Mouse (Mus musculus): Measurements from ENCODE around the gene Mvp. TPM values are rescaled to one million over a fixed set of nuclear protein-coding genes. Genes with fewer than 3 reads are reported as not detected.

The Mvp gene
- polyA plus RNA-seq, 1 experiment from 2014 or later = 44.6 TPM

DNA sequence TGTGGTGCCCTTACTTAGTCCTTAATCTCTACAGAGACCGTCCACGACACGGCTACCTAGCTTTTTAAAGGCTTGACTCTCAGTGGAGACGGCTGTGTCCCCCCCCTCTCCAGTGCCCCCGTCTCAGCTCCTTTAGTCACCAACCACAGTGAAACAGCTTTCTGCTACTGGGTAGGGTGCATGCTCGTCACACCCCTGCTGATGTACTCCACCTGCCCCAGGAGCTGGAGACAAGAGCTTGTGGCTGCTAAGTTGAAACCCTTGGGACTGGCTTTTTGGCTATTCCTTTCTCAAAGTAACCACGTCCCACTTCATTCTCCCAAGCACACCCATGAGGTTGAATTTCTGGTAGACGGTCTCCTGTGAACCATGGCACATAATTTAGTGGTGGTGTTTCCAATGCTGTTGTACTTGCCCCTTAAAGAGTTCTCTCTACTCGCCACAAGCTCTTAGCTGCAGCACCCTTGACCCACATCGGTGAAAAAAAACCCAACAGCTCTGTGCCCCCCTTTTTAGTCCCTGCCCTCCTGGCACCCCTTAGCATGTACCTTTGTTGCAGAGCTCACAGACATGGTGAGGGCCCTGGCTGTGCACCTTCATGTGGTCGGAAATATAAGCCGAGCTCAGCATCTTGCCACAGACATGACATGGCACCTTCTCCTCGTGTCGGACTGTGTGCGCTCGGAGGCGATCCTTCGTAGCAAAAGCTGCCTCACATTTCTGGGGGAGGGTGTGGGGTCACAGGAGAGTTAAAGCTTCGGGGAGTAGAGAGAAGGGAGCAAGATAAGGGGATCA lies 9.7 kb upstream of the Mvp start:
- DNase-seq (ENCODE audit: low spot score) (no peak), ATAC-seq (no peak)
- peak overlapping the region; percentile 96 for H3K27ac ChIP-seq (ENCODE audit: low read length)
- WGBS = 15% methylated on average over 19 of the region's 19 CpGs
- peak overlapping the region; percentile 92 for H3K4me3 ChIP-seq (ENCODE audit: low read depth, low read length)
- TF ChIP-seq EP300 (IDR thresholded peaks at IDR 0.05) (no peak), CTCF (IDR thresholded peaks at IDR 0.05) (no peak)
- H3K9ac ChIP-seq (replicated peaks; ENCODE audit: low read depth) = no peak overlapping the region
- H3K9me3 ChIP-seq (ENCODE audit: low read length) = no peaks in the 10 kb centered on the region
- no peaks in the 10 kb centered on the region for H3K27me3 ChIP-seq (replicated peaks; ENCODE audit: insufficient read depth, low read length)
- H3K36me3 ChIP-seq (ENCODE audit: insufficient read depth, low read length) = no peaks in the 10 kb centered on the region; the same call in 1 of the 2 replicates
- H3K4me2 ChIP-seq (replicated peaks; ENCODE audit: low read depth, low read length) = peak overlapping the region; percentile 94
- H3K4me1 ChIP-seq (ENCODE audit: insufficient read depth, low read depth, low read length) = peaks cover 22% of the 10 kb centered on the region; the same call in 1 of the 2 replicates

DNA sequence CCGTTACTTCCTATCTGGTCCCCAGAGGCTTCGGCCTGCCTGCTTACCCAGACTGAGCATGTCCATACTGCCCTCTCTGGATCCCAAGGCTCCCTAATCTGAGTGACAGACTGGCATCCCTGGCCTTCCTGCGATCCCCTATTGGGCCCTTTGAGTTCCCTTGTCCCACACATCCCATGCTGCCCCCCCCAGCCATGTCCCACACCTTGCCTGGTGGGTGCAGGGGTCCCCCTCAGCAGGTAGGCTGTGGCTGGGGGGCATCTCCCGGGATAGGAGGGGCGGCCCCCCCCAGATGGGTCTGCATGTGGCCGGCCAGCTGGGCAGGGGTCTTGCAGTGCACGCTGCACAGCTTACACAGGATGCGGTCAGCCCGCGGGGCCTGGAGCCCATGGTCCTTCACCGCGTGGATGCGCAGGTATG lies 8.9 kb upstream of the Mvp start:
- H3K9me3 ChIP-seq (ENCODE audit: low read length) = no peaks in the 10 kb centered on the region
- H3K27me3 ChIP-seq (replicated peaks; ENCODE audit: insufficient read depth, low read length) = no peaks in the 10 kb centered on the region
- no peak for ATAC-seq
- H3K4me1 ChIP-seq (ENCODE audit: insufficient read depth, low read depth, low read length) = peaks cover 22% of the 10 kb centered on the region; the same call in 1 of the 2 replicates
- H3K36me3 ChIP-seq (ENCODE audit: insufficient read depth, low read length) = no peaks in the 10 kb centered on the region; the same call in 1 of the 2 replicates
- H3K4me3 ChIP-seq (ENCODE audit: low read depth, low read length) = no peak overlapping the region
- H3K9ac ChIP-seq (replicated peaks; ENCODE audit: low read depth) = no peak overlapping the region
- DNase-seq (ENCODE audit: low spot score) = no peak
- WGBS = 67% methylated on average over 11 of the region's 13 CpGs
- H3K27ac ChIP-seq (ENCODE audit: low read length) = no peak overlapping the region
- TF ChIP-seq CTCF (IDR thresholded peaks at IDR 0.05) = no peak
- no peak for TF ChIP-seq EP300 (IDR thresholded peaks at IDR 0.05)
- H3K4me2 ChIP-seq (replicated peaks; ENCODE audit: low read depth, low read length) = 0 out of 2 replicates have a peak overlapping the region, but pooled peaks have one; percentile 94

DNA sequence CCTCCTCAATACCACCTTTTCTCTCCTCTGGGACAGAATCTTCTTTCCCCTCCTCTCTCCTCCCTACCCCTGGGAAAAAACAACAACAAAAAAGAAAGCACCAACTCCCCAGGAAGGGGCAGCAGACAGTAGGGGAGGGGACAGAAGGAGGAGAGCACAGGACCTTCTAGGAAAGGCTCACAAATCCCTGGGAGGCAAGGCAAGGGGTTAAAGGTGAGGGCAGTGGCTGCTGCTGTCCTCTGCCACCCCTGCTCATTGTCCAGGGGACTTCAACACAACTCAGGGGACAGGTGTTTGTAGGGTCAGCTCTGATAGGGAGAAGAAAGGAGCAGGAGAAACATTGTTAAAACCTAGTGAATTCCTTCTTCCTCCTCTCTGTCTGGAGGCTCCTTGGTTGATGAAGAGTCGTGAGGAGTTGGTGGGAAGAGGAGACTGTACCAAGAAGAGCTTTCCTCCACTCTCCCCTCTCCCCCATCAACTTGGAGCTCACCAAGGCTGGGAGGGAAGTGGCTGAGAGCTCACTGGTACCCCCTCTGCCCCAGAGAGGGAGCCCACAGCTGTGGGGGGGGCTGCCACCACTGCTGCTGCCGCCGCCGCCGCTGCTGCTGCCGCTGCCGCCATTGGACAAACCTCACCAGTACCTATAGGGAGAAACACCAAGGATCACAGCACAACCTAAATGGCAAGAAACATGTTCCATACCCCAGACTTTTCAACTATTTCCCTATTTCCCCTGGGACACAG lies 8.3 kb upstream of the Mvp start:
- DNase-seq (ENCODE audit: low spot score) (no peak), ATAC-seq (no peak)
- Histone ChIP-seq H3K27me3 (replicated peaks; ENCODE audit: insufficient read depth, low read length) (no peaks in the 10 kb centered on the region), H3K4me2 (replicated peaks; ENCODE audit: low read depth, low read length) (no peak overlapping the region), H3K36me3 (ENCODE audit: insufficient read depth, low read length) (no peaks in the 10 kb centered on the region; the same call in 1 of the 2 replicates), H3K9me3 (ENCODE audit: low read length) (no peaks in the 10 kb centered on the region), H3K9ac (replicated peaks; ENCODE audit: low read depth) (no peak overlapping the region), H3K4me3 (ENCODE audit: low read depth, low read length) (no peak overlapping the region), H3K4me1 (ENCODE audit: insufficient read depth, low read depth, low read length) (peaks cover 22% of the 10 kb centered on the region; the same call in 1 of the 2 replicates), H3K27ac (ENCODE audit: low read length) (0 out of 2 replicates have a peak overlapping the region, but pooled peaks have one; percentile 9)
- TF ChIP-seq CTCF (IDR thresholded peaks at IDR 0.05) (no peak), EP300 (IDR thresholded peaks at IDR 0.05) (no peak)
- 74% methylated on average over 6 of the region's 7 CpGs for WGBS

DNA sequence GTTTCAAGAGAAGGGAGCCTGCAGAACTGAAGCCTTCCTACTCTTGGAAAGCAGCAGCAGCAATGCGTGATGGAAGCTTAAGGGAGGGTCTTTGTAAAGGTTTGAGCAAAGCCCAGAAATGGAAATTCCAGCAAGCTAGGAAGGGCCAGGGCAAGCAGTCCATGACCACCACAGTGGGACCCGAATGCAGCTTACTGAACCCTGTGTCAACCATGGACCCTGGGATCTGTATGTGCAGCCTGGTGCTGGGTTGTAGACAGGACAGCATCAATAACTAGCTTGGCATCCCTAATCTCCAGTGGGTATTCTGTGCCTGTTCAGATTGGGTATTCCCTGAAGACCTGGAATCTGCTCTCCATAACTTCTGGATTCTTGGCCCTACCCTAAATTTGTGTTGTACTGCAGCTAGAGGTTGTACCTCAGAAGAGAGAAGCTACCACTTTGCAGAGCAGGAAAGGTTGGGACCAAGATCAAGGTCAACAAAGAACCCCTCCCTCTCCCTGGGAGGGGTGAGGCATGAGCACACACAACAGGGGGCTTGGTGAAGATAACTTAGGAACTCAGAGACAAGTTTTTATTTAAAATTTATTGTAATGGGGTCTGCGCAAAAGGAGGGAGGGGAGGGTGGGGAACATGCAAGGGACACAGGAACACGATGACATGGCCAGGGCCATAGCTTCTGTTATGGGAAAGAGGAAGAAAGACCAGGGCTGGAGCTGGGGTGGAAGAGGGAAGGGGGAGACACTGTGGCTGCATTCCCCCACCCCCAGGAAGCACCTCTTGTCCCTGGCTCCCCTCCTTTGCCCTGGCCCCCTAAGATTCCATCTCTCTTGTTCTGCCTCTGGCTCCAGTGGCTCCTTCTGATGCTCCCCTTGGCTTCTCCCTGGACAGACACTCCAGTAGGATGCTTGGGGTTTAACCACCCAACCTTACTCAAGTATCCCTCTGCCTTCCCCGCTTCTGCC lies 7.4 kb upstream of the Mvp start:
- no peak for DNase-seq (ENCODE audit: low spot score)
- Histone ChIP-seq H3K9me3 (ENCODE audit: low read length) (no peaks in the 10 kb centered on the region), H3K4me1 (ENCODE audit: insufficient read depth, low read depth, low read length) (peaks cover 22% of the 10 kb centered on the region; the same call in 1 of the 2 replicates), H3K4me3 (ENCODE audit: low read depth, low read length) (peak overlapping the region; percentile 26; the same call in 1 of the 2 replicates), H3K27ac (ENCODE audit: low read length) (no peak overlapping the region), H3K36me3 (ENCODE audit: insufficient read depth, low read length) (no peaks in the 10 kb centered on the region; the same call in 1 of the 2 replicates), H3K4me2 (replicated peaks; ENCODE audit: low read depth, low read length) (peak overlapping the region; percentile 66; the same call in 1 of the 2 replicates), H3K9ac (replicated peaks; ENCODE audit: low read depth) (0 out of 2 replicates have a peak overlapping the region, but pooled peaks have one; percentile 20), H3K27me3 (replicated peaks; ENCODE audit: insufficient read depth, low read length) (no peaks in the 10 kb centered on the region)
- TF ChIP-seq CTCF (IDR thresholded peaks at IDR 0.05) (no peak), EP300 (IDR thresholded peaks at IDR 0.05) (no peak)
- no peak for ATAC-seq
- 39% methylated on average over 4 of the region's 5 CpGs for WGBS

DNA sequence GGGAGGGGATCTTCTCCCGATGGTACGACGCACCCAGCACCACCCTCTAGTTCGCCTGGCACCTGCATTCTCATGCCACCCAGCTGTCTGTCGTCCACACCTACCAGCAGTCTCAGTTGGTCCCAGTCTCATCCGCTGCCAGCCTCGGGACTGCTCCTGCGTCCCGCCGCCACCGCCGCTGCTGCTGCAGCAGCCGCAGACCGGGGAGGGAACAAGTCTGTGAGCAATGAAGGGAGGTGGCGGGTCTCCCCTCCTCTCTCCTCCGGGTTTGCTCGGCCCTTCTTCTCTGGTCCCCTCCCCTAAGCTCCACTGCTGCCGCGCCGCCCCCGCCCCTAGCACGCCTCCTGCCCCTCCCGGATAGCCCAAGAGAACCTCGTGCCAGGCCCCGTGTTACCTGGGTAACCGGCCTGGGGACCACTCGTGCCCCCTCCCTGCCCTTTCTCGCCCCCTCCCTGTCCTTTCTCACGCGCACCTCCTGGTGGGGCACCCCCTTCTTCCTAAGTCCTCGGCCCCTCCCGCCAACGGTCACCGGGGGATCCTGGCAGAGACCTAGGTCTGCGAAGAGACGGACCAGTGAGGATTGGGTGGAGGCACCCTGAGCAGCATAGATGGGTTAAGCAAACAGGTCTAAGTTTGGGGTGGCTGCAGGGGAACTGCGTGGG lies 6.6 kb upstream of the Mvp start, which contains the start of the genes Gm42742 and Prrt2:
TSS of gene Gm42742 (minus strand) at position 197 of the 662 bp plus-strand sequence.
TSS of gene Prrt2 (minus strand) at position 311 of the 662 bp plus-strand sequence.
- Histone ChIP-seq H3K27me3 (replicated peaks; ENCODE audit: insufficient read depth, low read length) (no peaks in the 10 kb centered on the region), H3K9ac (replicated peaks; ENCODE audit: low read depth) (peak within 1 kb of the TSS; percentile 20; the same call in 1 of the 2 replicates), H3K27ac (ENCODE audit: low read length) (peak within 1 kb of the TSS; percentile 26; the same call in 1 of the 2 replicates), H3K9me3 (ENCODE audit: low read length) (no peaks in the 10 kb centered on the region), H3K4me3 (ENCODE audit: low read depth, low read length) (peak within 1 kb of the TSS; percentile 26), H3K4me1 (ENCODE audit: insufficient read depth, low read depth, low read length) (peaks cover 22% of the 10 kb centered on the region; the same call in 1 of the 2 replicates), H3K4me2 (replicated peaks; ENCODE audit: low read depth, low read length) (peak within 1 kb of the TSS; percentile 66), H3K36me3 (ENCODE audit: insufficient read depth, low read length) (no peaks in the 10 kb centered on the region; the same call in 1 of the 2 replicates)
- no peak for TF ChIP-seq EP300 (IDR thresholded peaks at IDR 0.05)
- peak; percentile 9; the same call in 1 of the 2 replicates for TF ChIP-seq CTCF (IDR thresholded peaks at IDR 0.05)
- no peak for ATAC-seq
- 2% methylated on average over 32 of the region's 37 CpGs for WGBS
- peak; percentile 64 for DNase-seq (ENCODE audit: low spot score)

All from lung, postnatal 0 days (tissue).